Mouse (Mus musculus): Measurements from ENCODE around the gene Nprl3. TPM values are rescaled to one million over a fixed set of nuclear protein-coding genes. Genes with fewer than 3 reads are reported as not detected.
"Not testable (repeated sequence)": the region's sequence is repeated elsewhere in the genome, so short reads cannot be mapped to it uniquely, and the experiment has no call there.

Gene Nprl3
- 73.0 and 113 TPM in 2 replicates for polyA plus RNA-seq (2012)

GRCm38 (mm10) chr11:32267188-32267884 is at the start of gene Nprl3:
Nprl3 (minus strand) TSS chr11:32267707.
- no peak for TF ChIP-seq GATA1 (IDR thresholded peaks at IDR 0.05; ENCODE audit: low read length)

GRCm38 (mm10) chr11:32316009-32316408 is 48.5 kb upstream of the Nprl3 start:
- TF ChIP-seq GATA1 (IDR thresholded peaks at IDR 0.05; ENCODE audit: low read length) = no peak

- no peak for TF ChIP-seq GATA1 (IDR thresholded peaks at IDR 0.05; ENCODE audit: low read length)
Measured at GRCm38 (mm10) chr11:32309928-32310327, 42.4 kb upstream of the Nprl3 start.

GRCm38 (mm10) chr11:32309446-32309845 is 41.9 kb upstream of the Nprl3 start:
- TF ChIP-seq GATA1 (IDR thresholded peaks at IDR 0.05; ENCODE audit: low read length) = no peak

GRCm38 (mm10) chr11:32307006-32307405 is 39.5 kb upstream of the Nprl3 start:
- no peak for TF ChIP-seq GATA1 (IDR thresholded peaks at IDR 0.05; ENCODE audit: low read length)

GRCm38 (mm10) chr11:32303455-32303854 is 35.9 kb upstream of the Nprl3 start:
- no peak for TF ChIP-seq GATA1 (IDR thresholded peaks at IDR 0.05; ENCODE audit: low read length)

GRCm38 (mm10) chr11:32302824-32303419 is 35.4 kb upstream of the Nprl3 start:
- TF ChIP-seq GATA1 (IDR thresholded peaks at IDR 0.05; ENCODE audit: low read length) = no peak

- TF ChIP-seq GATA1 (IDR thresholded peaks at IDR 0.05; ENCODE audit: low read length) = no peak
Measured at GRCm38 (mm10) chr11:32301506-32301905, 34.0 kb upstream of the Nprl3 start.

GRCm38 (mm10) chr11:32300279-32301267 is 33.1 kb upstream of the Nprl3 start:
- TF ChIP-seq GATA1 (IDR thresholded peaks at IDR 0.05; ENCODE audit: low read length) = no peak

GRCm38 (mm10) chr11:32299865-32300264 is 32.4 kb upstream of the Nprl3 start, which contains the start of gene Hbq1a:
Hbq1a (plus strand) TSS chr11:32300069.
- not testable (repeated sequence) for TF ChIP-seq GATA1 (IDR thresholded peaks at IDR 0.05; ENCODE audit: low read length)

GRCm38 (mm10) chr11:32298532-32298918 is 31.0 kb upstream of the Nprl3 start:
- TF ChIP-seq GATA1 (IDR thresholded peaks at IDR 0.05; ENCODE audit: low read length) = no peak

- no peak for TF ChIP-seq GATA1 (IDR thresholded peaks at IDR 0.05; ENCODE audit: low read length)
Measured at GRCm38 (mm10) chr11:32297866-32298531, 30.5 kb upstream of the Nprl3 start.

- not testable (repeated sequence) for TF ChIP-seq GATA1 (IDR thresholded peaks at IDR 0.05; ENCODE audit: low read length)
Measured at GRCm38 (mm10) chr11:32296203-32296602, 28.7 kb upstream of the Nprl3 start, which contains the start of gene Hba-a2. Hba-a2 (plus strand) TSS chr11:32296489.

GRCm38 (mm10) chr11:32287493-32287825 is 20.0 kb upstream of the Nprl3 start:
- TF ChIP-seq GATA1 (IDR thresholded peaks at IDR 0.05; ENCODE audit: low read length) = no peak

Data from G1E-ER4 (cell line).